Mouse (Mus musculus): ENCODE measurements around the gene Vmn1r139. TPM values are rescaled to one million over a fixed set of nuclear protein-coding genes. Genes with fewer than 3 reads are reported as not detected.
"Not testable (repeated sequence)": the region's sequence is repeated elsewhere in the genome, so short reads cannot be mapped to it uniquely, and the experiment has no call there.

Gene Vmn1r139
- not detected in 2 replicates for polyA plus RNA-seq (2014; fragmentation: Nextera tagmentation; extraction: Ambion mirVana)

DNA sequence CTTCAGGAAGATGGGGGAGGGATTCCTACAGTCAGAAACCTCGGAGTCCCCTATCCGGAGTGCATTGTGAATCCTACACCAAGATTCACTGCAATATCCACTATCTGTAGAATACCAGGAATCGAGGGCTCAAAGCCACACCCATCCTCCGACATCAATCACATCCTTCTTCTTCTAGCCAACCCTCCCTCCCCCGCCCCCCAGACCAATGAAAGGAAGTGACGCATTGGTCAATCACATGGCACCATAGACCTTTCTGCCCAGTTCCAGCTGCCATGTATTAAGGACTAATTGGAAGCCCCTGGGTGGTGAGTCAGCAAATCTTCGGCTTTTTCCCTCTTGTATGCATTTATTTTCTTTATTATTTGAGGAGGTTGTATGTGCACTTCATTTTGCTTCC lies at the start of gene Vmn1r139:
Vmn1r139 (plus strand) TSS at position 301 of the 400 bp plus-strand sequence.
- not testable (repeated sequence) for H3K27me3 ChIP-seq (ENCODE audit: control insufficient read depth, insufficient read depth, low read length); H3K4me3 ChIP-seq (ENCODE audit: low read depth, low read length); H3K36me3 ChIP-seq (ENCODE audit: control insufficient read depth, insufficient read depth, low read length); H3K4me1 ChIP-seq (replicated peaks; ENCODE audit: control insufficient read depth, insufficient read depth, low read length); H3K9me3 ChIP-seq (ENCODE audit: control insufficient read depth, low read length); H3K27ac ChIP-seq (ENCODE audit: low read depth, low read length); DNase-seq (ENCODE audit: low spot score); H3K9ac ChIP-seq (ENCODE audit: low read depth, low read length); H3K4me2 ChIP-seq (replicated peaks; ENCODE audit: low read depth, low read length); ATAC-seq (ENCODE audit: low FRiP score)
- no CpG with 5 or more reads among the region's 7 CpGs for WGBS

DNA sequence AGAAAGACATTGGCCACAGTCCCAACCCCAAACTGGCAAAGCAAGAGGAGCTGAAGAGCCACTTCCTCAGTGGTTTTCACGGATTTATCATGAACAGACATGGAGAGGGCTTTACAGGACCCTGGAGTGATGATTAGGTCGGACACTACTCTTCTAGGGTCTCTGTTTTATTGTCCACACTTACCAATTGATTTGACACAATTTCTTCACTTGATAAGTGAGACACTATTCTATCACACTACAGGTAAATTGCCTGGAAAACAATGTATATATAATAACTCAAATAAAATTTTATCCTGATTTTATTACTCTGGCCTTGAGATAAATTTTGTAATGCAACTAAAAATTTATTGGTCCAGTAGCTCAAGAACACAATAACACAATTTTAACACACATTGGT lies 40.1 kb upstream of the Vmn1r139 start, which contains the start of gene Vmn1r138:
Vmn1r138 (minus strand) TSS at position 101 of the 400 bp plus-strand sequence.
- not testable (repeated sequence) for H3K27ac ChIP-seq (ENCODE audit: low read depth, low read length); H3K9me3 ChIP-seq (ENCODE audit: control insufficient read depth, low read length); DNase-seq (ENCODE audit: low spot score); H3K4me1 ChIP-seq (replicated peaks; ENCODE audit: control insufficient read depth, insufficient read depth, low read length); H3K4me3 ChIP-seq (ENCODE audit: low read depth, low read length); H3K4me2 ChIP-seq (replicated peaks; ENCODE audit: low read depth, low read length); H3K36me3 ChIP-seq (ENCODE audit: control insufficient read depth, insufficient read depth, low read length); ATAC-seq (ENCODE audit: low FRiP score); H3K9ac ChIP-seq (ENCODE audit: low read depth, low read length); H3K27me3 ChIP-seq (ENCODE audit: control insufficient read depth, insufficient read depth, low read length)
- no CpG with 5 or more reads among the region's 2 CpGs for WGBS

DNA sequence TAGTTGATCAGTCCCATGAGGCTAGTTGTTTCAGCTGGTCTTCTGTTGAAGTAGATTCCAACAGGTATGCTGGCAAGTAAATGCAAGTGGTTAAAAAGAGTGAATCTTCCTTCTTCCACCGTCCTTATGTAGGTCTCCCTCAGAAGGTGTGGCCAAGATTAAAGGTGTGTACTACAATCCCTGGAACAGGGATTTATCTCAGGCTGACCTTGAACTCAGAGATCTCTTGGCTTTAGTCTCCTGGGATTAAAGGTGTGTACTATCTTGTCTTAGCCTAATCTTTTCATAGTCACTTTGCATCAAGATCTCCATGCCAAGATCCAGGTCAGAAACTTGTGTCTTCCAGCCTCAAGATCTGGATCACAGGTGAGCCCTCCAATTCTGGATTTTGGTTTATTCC lies 12.7 kb upstream of the Vmn1r139 start, which contains the start of gene Gm6176:
Gm6176 (minus strand) TSS at position 101 of the 400 bp plus-strand sequence.
- H3K4me3 ChIP-seq (ENCODE audit: low read depth, low read length); ATAC-seq (ENCODE audit: low FRiP score); DNase-seq (ENCODE audit: low spot score); H3K36me3 ChIP-seq (ENCODE audit: control insufficient read depth, insufficient read depth, low read length); H3K27me3 ChIP-seq (ENCODE audit: control insufficient read depth, insufficient read depth, low read length); H3K27ac ChIP-seq (ENCODE audit: low read depth, low read length); H3K4me2 ChIP-seq (replicated peaks; ENCODE audit: low read depth, low read length); H3K9ac ChIP-seq (ENCODE audit: low read depth, low read length); H3K9me3 ChIP-seq (ENCODE audit: control insufficient read depth, low read length); H3K4me1 ChIP-seq (replicated peaks; ENCODE audit: control insufficient read depth, insufficient read depth, low read length): not testable (repeated sequence)
- WGBS: no CpG with 5 or more reads among the region's 1 CpGs

- ATAC-seq (ENCODE audit: low FRiP score); H3K4me3 ChIP-seq (ENCODE audit: low read depth, low read length); H3K36me3 ChIP-seq (ENCODE audit: control insufficient read depth, insufficient read depth, low read length); H3K4me1 ChIP-seq (replicated peaks; ENCODE audit: control insufficient read depth, insufficient read depth, low read length); H3K9ac ChIP-seq (ENCODE audit: low read depth, low read length); H3K27ac ChIP-seq (ENCODE audit: low read depth, low read length); DNase-seq (ENCODE audit: low spot score); H3K9me3 ChIP-seq (ENCODE audit: control insufficient read depth, low read length); H3K27me3 ChIP-seq (ENCODE audit: control insufficient read depth, insufficient read depth, low read length); H3K4me2 ChIP-seq (replicated peaks; ENCODE audit: low read depth, low read length): not testable (repeated sequence)
- WGBS: no CpG with 5 or more reads among the region's 2 CpGs
Measured at GRCm38 (mm10) chr7:22118145-22118544, 49.3 kb downstream of the Vmn1r139 start, which contains the start of gene Gm16451. TSS of gene Gm16451 (minus strand) at chr7:22118245.

DNA sequence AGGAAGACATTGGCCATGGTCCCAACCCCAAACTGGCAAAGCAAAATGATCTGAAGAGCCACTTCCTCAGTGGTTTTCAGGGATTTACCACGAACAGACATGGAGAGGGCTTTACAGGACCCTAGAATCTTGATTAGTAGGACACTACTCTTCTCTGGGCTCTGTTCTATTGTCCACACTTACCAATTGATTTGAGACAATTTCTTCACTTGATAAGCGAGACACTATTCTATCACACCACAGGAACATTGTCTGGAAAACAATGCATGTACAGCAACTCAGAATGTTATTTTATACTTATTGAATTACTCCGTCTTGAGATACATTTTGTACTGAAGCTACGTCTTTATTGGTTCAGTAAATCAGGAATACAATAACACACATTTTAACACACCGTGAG lies 65.8 kb downstream of the Vmn1r139 start, which contains the start of gene Gm10666:
Gm10666 (minus strand) TSS at position 101 of the 400 bp plus-strand sequence.
- ATAC-seq (ENCODE audit: low FRiP score): not testable (repeated sequence)

More for the DNA sequence above, 65.8 kb downstream of the Vmn1r139 start, which contains the start of gene Gm10666:
- not testable (repeated sequence) for H3K9me3 ChIP-seq (ENCODE audit: control insufficient read depth, low read length); DNase-seq (ENCODE audit: low spot score); H3K27me3 ChIP-seq (ENCODE audit: control insufficient read depth, insufficient read depth, low read length); H3K9ac ChIP-seq (ENCODE audit: low read depth, low read length); H3K4me3 ChIP-seq (ENCODE audit: low read depth, low read length); H3K36me3 ChIP-seq (ENCODE audit: control insufficient read depth, insufficient read depth, low read length); H3K4me2 ChIP-seq (replicated peaks; ENCODE audit: low read depth, low read length); H3K4me1 ChIP-seq (replicated peaks; ENCODE audit: control insufficient read depth, insufficient read depth, low read length); H3K27ac ChIP-seq (ENCODE audit: low read depth, low read length)
- WGBS: no CpG with 5 or more reads among the region's 5 CpGs

Other genes with a start within 250 kb of the Vmn1r139 start
- not detected in 2 replicates for gene Vmn1r135, start 236.7 kb upstream of the Vmn1r139 start, polyA plus RNA-seq (2014; fragmentation: Nextera tagmentation; extraction: Ambion mirVana)
- gene Gm5725, start 224.8 kb upstream of the Vmn1r139 start, polyA plus RNA-seq (2014; fragmentation: Nextera tagmentation; extraction: Ambion mirVana): not detected in 2 replicates
- gene Gm5891, start 147.8 kb upstream of the Vmn1r139 start, polyA plus RNA-seq (2014; fragmentation: Nextera tagmentation; extraction: Ambion mirVana): not detected in 2 replicates
- gene Vmn1r137, start 74.5 kb upstream of the Vmn1r139 start, polyA plus RNA-seq (2014; fragmentation: Nextera tagmentation; extraction: Ambion mirVana): not detected in 2 replicates
- not detected in 2 replicates for gene Vmn1r138, start 40.2 kb upstream of the Vmn1r139 start, polyA plus RNA-seq (2014; fragmentation: Nextera tagmentation; extraction: Ambion mirVana)
- gene Gm6176, start 12.8 kb upstream of the Vmn1r139 start, polyA plus RNA-seq (2014; fragmentation: Nextera tagmentation; extraction: Ambion mirVana): not detected in 2 replicates
- not detected in 2 replicates for gene Gm16451, start 49.2 kb downstream of the Vmn1r139 start, polyA plus RNA-seq (2014; fragmentation: Nextera tagmentation; extraction: Ambion mirVana)
- gene Gm10666, start 65.7 kb downstream of the Vmn1r139 start, polyA plus RNA-seq (2014; fragmentation: Nextera tagmentation; extraction: Ambion mirVana): not detected in 2 replicates
- not detected in 2 replicates for gene Vmn1r142, start 95.0 kb downstream of the Vmn1r139 start, polyA plus RNA-seq (2014; fragmentation: Nextera tagmentation; extraction: Ambion mirVana)
- not detected in 2 replicates for gene Vmn1r143, start 120.3 kb downstream of the Vmn1r139 start, polyA plus RNA-seq (2014; fragmentation: Nextera tagmentation; extraction: Ambion mirVana)
- gene Gm8653, start 132.2 kb downstream of the Vmn1r139 start, polyA plus RNA-seq (2014; fragmentation: Nextera tagmentation; extraction: Ambion mirVana): not detected in 2 replicates
- gene Gm8453, start 160.4 kb downstream of the Vmn1r139 start, polyA plus RNA-seq (2014; fragmentation: Nextera tagmentation; extraction: Ambion mirVana): not detected in 2 replicates

Data from hindbrain, embryonic 11.5 days (tissue).